Mouse (Mus musculus): ENCODE measurements at regions not wholly inside any gene's neighbourhood (a gene's known extent, or its start where the extent isn't known, plus 50 kb on each side); places are given as distances from the start of the nearest gene placed in this dataset.

DNA sequence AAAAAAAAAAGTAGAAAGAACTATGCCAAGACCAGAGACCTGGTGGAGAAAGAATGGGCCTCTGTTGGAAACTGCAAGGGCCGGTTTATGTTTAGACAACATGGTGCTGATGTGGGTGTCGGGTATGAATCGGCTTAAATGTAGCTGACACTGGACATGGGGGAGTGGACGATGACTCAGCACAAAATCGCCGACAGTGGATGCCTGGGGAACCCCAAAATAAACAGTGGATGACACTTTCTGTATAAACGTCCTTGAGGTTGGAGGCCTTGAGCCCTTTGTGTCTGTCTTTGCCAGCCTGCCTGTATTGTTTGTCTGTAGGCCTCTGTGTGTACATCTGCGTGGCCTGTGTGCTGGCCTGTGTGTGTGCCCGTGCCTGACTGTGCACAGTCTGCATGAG is 52.1 kb upstream of the Enah start:
- no peak for DNase-seq

DNA sequence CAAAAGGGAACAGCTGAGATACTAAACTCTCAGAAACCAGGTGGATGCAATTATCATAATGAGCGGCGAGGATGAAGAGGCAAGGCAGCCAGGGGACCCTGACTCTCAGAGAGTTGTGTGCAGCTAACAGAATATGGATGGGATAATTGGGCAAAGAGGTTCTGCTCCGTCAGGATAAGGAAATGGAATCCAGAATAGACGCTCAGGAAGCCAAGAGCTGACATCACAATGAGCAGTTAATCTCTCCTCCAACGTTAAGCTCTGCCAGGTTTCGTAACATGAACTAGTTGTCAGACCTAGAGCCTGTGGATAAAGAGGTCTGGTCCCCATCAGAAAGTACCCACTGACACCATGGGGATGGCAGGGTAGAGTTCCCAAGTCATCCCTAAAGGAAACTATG is 51.4 kb upstream of the Srp9 start:
- no peak for DNase-seq

DNA sequence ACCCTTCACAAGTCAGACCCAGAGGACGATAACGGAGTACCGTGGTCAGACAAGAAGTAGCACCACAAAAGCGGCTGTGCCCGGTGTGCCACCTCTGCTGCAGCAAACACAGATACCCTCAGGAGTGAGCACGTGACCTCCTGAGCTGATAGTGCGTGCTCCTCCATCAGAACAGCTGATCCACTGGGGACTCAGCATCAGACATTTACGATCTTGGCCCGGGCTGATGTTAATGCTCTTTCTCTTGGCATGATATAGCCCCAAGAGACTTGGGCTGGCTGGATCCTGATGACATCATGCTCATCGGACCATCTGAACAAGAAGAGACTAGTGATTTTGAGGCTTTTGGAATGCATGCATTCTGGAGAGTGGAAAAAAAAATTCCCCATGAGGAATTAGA is 50.3 kb upstream of the Srp9 start:
- peak; percentile 21 to 42 for DNase-seq

All from lung, postnatal 4 days (tissue).